Mouse (Mus musculus): ENCODE data around the gene Als2cl. TPM values are rescaled to one million over a fixed set of nuclear protein-coding genes. Genes with fewer than 3 reads are reported as not detected.

The Als2cl gene
- polyA plus RNA-seq, 1 experiment from 2014 or later: 1.2 TPM

DNA sequence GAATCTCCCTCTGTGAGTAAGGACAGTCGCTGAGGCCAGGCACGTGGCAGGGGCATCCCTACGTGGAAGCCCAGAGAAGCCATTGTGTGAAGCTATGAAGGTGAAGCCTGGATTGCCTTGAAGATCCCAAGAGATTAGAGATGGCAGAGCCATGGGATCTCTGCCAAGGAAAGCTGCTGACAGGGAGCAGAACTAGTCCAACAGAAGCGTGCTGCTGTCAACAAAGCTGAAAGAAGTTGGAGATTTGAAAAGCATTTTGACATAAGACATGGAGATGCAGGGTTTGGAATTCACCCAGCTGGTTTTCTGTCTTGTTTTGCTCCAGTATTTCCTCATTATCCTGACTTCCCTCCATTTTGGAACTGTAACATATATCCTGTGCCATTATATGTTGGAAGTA is 22.6 kb downstream of the Als2cl start:
- H3K9ac ChIP-seq: no peak overlapping the region
- no peaks in the 10 kb centered on the region for H3K27me3 ChIP-seq
- H3K9me3 ChIP-seq: peaks cover 8% of the 10 kb centered on the region; the same call in 1 of the 2 replicates
- H3K4me3 ChIP-seq: no peak overlapping the region
- WGBS: 95% methylated on average over 4 of the region's 4 CpGs
- no peaks in the 10 kb centered on the region for H3K36me3 ChIP-seq
- no peak for ATAC-seq (ENCODE audit: low read depth)
- H3K4me2 ChIP-seq: no peak overlapping the region
- H3K27ac ChIP-seq (replicated peaks): no peak overlapping the region
- no peaks in the 10 kb centered on the region for H3K4me1 ChIP-seq (replicated peaks)

DNA sequence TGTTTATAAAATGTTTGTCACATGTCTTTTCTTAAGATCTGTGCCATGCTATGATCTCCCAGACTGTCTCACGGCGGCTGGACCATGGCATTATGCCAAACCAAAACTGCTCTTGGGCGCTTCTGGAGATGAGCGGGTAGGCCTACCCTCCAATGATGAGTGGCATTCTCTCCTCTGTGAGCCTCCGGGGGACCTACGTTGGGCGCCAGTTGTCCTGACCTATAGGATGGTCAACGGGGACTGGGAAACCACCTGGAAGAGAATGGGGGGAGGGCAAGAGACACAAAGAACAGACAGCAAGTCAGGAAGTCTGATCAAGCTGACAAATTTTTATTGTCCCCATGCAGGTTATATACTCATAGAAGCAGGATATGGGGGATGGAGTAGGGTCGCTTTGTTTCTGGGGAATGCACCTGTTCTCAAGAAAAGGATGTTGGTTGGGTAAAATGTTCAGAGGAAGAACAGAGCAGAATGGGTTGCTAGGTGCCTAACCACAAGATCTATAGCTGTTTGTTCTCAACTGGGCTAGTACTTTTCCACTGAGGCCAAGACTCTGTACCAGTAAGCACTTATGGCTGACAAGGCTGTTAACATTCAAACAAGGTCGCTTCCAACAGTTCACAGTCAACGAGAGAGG is 27.6 kb downstream of the Als2cl start:
- WGBS: 94% methylated on average over 11 of the region's 11 CpGs
- Histone ChIP-seq H3K4me2 (no peak overlapping the region), H3K36me3 (no peaks in the 10 kb centered on the region), H3K9ac (no peak overlapping the region), H3K4me1 (replicated peaks) (no peaks in the 10 kb centered on the region), H3K27me3 (no peaks in the 10 kb centered on the region), H3K4me3 (no peak overlapping the region), H3K9me3 (peaks cover 8% of the 10 kb centered on the region; the same call in 1 of the 2 replicates), H3K27ac (replicated peaks) (no peak overlapping the region)
- ATAC-seq (ENCODE audit: low read depth): no peak

DNA sequence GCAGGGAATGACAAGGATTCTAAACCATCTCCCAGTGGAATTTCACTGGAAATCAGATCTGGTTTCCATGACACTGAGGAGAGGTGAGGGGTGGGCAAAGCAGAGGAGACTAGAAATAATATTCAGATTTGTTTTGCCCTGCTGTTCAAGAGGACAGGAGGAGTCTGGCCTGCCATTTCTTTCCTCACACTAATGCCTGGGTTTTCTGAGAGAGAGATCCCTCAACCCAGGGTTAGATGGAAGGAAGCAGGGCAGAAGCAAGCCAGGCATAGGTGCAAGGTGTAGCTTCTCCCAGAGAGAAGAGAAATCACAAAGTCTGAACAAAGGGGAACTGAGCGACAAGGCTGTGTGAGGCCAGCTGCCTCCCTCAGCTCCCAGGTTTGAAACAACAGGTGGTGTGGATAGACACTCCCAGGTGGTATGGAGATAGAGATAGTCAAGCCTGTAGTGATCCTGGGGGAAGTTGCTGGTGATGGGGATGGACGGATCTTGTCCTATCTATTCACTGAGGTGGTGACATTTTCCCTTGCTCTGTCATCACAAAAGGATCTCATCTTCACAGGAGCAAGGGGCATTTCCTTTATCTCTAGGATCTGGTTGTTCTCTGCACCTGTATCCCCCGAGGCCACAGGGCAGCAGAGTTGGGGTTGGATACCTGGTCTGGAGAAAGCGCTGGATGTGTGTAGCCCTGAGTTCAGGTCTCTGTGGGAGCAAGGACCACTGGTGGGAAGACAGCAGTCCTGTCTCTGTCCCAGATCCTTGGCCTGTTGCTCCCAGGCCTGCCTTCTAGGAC is 28.4 kb downstream of the Als2cl start:
- Histone ChIP-seq H3K36me3 (no peaks in the 10 kb centered on the region), H3K27ac (replicated peaks) (no peak overlapping the region), H3K4me3 (no peak overlapping the region), H3K4me1 (replicated peaks) (no peaks in the 10 kb centered on the region), H3K27me3 (no peaks in the 10 kb centered on the region), H3K9me3 (peaks cover 8% of the 10 kb centered on the region; the same call in 1 of the 2 replicates), H3K9ac (no peak overlapping the region), H3K4me2 (no peak overlapping the region)
- no peak for ATAC-seq (ENCODE audit: low read depth)
- WGBS: 86% methylated on average over 4 of the region's 4 CpGs

DNA sequence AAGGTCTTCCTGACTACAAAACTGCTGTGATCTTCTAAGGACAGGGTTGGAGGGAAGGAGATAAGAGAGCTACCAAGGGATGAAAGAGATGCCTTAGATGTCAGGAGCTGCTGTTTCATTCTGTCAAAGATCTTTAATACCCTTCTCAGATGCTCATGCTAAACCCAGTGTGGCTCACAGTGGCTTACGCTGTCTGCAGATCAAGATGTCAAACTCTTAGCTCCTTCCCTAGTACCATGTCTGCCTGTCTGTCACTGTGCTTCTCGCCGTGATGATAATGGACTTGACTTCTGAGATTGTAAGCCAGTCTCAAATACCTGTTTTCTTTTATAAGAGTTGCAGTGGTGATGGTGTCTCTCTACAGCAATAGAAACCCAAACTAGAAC is 29.0 kb downstream of the Als2cl start:
- no peaks in the 10 kb centered on the region for H3K27me3 ChIP-seq
- H3K4me3 ChIP-seq: no peak overlapping the region
- H3K9me3 ChIP-seq: peaks cover 8% of the 10 kb centered on the region; the same call in 1 of the 2 replicates
- no peak overlapping the region for H3K9ac ChIP-seq
- ATAC-seq (ENCODE audit: low read depth): no peak
- no peaks in the 10 kb centered on the region for H3K36me3 ChIP-seq
- H3K4me2 ChIP-seq: no peak overlapping the region
- 89% methylated on average over 3 of the region's 3 CpGs for WGBS
- H3K4me1 ChIP-seq (replicated peaks): no peaks in the 10 kb centered on the region
- H3K27ac ChIP-seq (replicated peaks): no peak overlapping the region

DNA sequence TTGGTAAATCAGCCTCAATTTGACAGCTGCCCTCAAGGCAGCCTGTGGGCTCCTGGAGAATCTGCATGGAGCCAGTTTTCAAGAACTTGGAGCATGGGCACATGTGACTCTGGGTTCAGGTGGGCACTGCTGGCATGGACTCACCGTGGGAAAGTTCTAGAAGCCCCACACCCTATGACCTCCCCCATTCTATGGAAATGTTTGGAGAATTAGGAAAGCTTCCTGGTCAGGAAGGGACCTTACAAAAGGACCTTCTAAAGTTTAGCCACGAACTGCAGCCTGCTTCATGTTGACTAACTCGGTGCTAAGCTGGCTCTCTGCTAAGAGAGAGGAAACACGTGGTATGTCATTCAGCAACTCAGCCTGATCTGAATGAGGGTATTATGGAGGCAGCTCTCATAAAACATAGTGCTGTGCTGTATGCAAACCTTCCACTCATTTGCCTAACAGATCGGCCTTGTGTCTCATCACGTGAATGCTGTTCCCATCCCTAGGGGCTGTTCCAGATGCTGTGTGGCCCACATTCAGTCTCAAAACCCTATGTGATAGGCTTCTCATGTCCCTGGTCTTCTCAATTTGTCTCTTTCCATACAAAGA is 29.8 kb downstream of the Als2cl start:
- no peak overlapping the region for H3K27ac ChIP-seq (replicated peaks)
- no peaks in the 10 kb centered on the region for H3K27me3 ChIP-seq
- peaks cover 8% of the 10 kb centered on the region; the same call in 1 of the 2 replicates for H3K9me3 ChIP-seq
- no peak overlapping the region for H3K9ac ChIP-seq
- no peaks in the 10 kb centered on the region for H3K36me3 ChIP-seq
- H3K4me3 ChIP-seq: no peak overlapping the region
- no peak overlapping the region for H3K4me2 ChIP-seq
- 74% methylated on average over 6 of the region's 6 CpGs for WGBS
- no peak for ATAC-seq (ENCODE audit: low read depth)
- no peaks in the 10 kb centered on the region for H3K4me1 ChIP-seq (replicated peaks)

DNA sequence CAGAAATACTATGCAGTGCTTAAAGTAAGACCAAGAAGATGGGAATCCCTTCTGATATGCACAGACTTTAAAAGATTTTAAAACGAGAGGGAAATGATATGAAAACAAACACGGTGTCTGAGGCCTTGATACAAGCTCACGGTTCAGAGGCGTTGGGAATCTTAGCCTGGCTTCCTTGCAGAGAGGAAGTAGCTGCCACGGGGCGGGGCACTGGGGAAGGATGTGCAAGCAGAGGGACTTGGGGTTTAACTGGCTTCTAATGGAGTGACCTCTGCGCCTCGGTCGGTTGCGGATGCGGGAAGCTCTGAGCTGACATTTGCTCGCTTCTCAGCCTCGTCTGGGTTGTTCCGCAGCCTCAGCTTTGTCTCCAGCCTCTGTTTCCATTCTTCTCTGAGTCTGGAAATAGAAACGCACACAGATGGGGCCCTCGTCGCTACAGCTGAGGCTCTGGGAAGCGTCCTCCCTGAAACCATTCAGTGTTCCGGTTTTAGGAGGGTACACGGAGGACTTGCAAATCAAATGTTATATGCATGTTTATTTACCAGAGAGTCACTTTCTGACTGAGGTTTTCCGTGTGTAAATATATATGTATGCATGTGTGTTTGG is 35.1 kb downstream of the Als2cl start:
- H3K27ac ChIP-seq (replicated peaks): no peak overlapping the region
- 53% methylated on average over 21 of the region's 21 CpGs for WGBS
- no peak overlapping the region for H3K4me2 ChIP-seq
- H3K9ac ChIP-seq: no peak overlapping the region
- H3K9me3 ChIP-seq: no peaks in the 10 kb centered on the region
- no peak for ATAC-seq (ENCODE audit: low read depth)
- no peaks in the 10 kb centered on the region for H3K27me3 ChIP-seq
- no peaks in the 10 kb centered on the region for H3K36me3 ChIP-seq
- no peak overlapping the region for H3K4me3 ChIP-seq
- 0 out of 2 replicates have a peak, but pooled peaks cover 4% of the 10 kb centered on the region for H3K4me1 ChIP-seq (replicated peaks)

DNA sequence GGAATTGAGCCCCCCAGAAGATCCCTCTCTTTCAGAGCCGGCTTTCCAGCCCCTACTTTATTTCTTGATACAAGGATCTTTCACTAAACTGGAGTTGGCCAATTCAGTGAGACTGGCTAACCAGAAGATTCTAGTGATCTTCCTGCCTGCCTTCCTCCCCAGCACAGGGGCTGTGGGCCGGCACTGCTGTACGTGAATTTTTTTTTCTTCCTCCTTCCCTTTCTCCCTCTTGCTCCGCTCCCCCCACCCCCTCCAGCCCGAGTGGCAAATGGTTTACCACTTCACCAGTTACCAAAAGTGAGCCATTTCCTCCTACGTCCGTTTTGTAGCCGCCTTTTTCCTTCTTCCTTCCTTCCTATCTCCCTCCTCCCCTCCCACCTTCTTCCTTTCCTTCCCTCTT is 35.8 kb downstream of the Als2cl start:
- no peak overlapping the region for H3K4me2 ChIP-seq
- no peak overlapping the region for H3K4me3 ChIP-seq
- 67% methylated on average over 8 of the region's 8 CpGs for WGBS
- no peak overlapping the region for H3K9ac ChIP-seq
- H3K9me3 ChIP-seq: no peaks in the 10 kb centered on the region
- ATAC-seq (ENCODE audit: low read depth): no peak
- no peaks in the 10 kb centered on the region for H3K36me3 ChIP-seq
- no peak overlapping the region for H3K27ac ChIP-seq (replicated peaks)
- 0 out of 2 replicates have a peak, but pooled peaks cover 4% of the 10 kb centered on the region for H3K4me1 ChIP-seq (replicated peaks)
- no peaks in the 10 kb centered on the region for H3K27me3 ChIP-seq

DNA sequence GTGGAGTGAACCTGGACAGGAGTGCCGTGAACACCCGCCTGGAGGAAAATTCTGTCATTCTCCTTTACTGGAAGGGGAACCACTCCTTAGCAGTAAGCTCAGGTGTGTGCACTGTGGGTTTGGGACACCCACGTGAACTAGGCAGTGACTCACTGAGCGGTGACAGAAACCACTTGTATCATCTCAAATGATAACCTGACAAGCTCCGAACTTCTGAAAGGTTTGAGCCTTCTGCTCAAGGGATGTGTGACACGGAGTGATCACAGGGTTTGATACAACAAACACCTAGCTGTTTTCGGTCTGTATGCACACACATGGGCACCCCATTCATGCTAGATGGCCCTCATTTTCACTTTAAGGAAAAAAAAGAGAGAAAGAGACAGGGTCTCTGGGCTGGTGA is 37.1 kb downstream of the Als2cl start, which contains the start of gene Fam240a:
Gene Fam240a, minus strand, starts transcription at position 76 of the 400 bp plus-strand sequence.
- Histone ChIP-seq H3K27ac (replicated peaks) (no peak within 1 kb of the TSS), H3K4me3 (no peak within 1 kb of the TSS), H3K4me1 (replicated peaks) (peaks cover 10% of the 10 kb centered on the region; the same call in 1 of the 2 replicates), H3K4me2 (no peak within 1 kb of the TSS), H3K36me3 (no peaks in the 10 kb centered on the region), H3K9me3 (no peaks in the 10 kb centered on the region), H3K9ac (no peak within 1 kb of the TSS), H3K27me3 (no peaks in the 10 kb centered on the region)
- no peak for ATAC-seq (ENCODE audit: low read depth)
- WGBS: 94% methylated on average over 7 of the region's 7 CpGs

DNA sequence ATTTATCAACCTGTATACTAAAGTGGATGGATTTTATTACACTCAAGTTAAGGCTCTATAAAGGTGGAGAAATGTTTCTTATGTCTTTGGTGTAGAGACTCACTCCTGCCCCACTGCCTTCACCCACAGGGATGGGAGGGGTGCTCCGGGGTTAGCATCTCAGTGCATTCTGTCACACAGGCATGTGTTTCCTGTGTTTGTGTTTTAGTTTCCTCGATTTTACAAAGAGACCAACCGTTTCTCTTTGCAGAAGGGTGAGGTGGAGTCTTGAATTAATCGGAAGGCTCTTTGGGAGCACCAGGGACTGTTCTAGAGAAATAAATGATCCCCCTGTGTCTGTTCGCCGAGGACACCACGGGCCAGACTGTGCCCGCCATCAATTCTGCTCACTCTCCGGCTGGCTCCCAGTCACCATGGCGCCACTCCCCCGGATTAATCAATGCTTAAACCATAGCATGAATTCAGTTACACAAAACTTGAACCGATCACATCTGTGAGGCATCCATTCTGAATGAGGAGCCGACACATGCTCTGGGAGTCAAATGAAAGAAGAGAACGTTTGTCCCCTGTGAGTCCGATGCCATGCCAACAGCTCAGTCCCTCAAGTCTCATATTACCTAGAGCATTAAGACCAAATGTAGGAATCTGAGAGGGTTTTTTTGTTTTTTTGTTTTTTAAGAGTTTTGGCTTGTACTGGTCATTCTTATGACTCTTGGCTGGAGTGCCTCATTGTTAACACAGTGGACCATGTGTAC is 41.2 kb downstream of the Als2cl start:
- Histone ChIP-seq H3K4me2 (0 out of 2 replicates have a peak overlapping the region, but pooled peaks have one; percentile 14), H3K36me3 (no peaks in the 10 kb centered on the region), H3K9ac (no peak overlapping the region), H3K4me1 (replicated peaks) (peaks cover 7% of the 10 kb centered on the region; the same call in 1 of the 2 replicates), H3K9me3 (no peaks in the 10 kb centered on the region), H3K27ac (replicated peaks) (no peak overlapping the region), H3K27me3 (no peaks in the 10 kb centered on the region), H3K4me3 (no peak overlapping the region)
- 45% methylated on average over 15 of the region's 15 CpGs for WGBS
- ATAC-seq (ENCODE audit: low read depth): no peak; the same call in 1 of the 2 replicates

DNA sequence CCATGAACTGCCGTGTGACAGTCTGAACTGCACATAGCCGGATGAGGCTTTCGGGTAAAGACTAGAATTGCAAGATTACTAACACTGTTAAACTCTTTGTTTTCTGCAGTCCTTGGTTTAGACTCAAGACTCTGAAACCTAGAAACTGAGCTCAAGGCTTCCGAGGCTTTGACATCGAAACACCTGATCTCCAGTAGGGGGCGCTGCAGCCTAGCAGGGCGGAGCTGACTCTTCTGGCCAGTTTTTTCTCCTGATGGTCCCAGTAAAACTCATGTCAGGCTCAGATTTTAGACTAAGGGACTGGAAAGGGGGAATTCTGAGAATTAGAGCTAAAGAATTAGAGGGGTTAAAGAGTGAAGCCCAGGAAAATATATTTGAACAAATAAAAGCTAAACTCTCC is 43.1 kb downstream of the Als2cl start:
- Histone ChIP-seq H3K4me1 (replicated peaks) (peaks cover 7% of the 10 kb centered on the region; the same call in 1 of the 2 replicates), H3K27ac (replicated peaks) (no peak overlapping the region), H3K4me2 (no peak overlapping the region), H3K9me3 (no peaks in the 10 kb centered on the region), H3K36me3 (no peaks in the 10 kb centered on the region), H3K4me3 (no peak overlapping the region), H3K9ac (no peak overlapping the region), H3K27me3 (no peaks in the 10 kb centered on the region)
- WGBS: 18% methylated on average over 7 of the region's 7 CpGs
- no peak for ATAC-seq (ENCODE audit: low read depth)

DNA sequence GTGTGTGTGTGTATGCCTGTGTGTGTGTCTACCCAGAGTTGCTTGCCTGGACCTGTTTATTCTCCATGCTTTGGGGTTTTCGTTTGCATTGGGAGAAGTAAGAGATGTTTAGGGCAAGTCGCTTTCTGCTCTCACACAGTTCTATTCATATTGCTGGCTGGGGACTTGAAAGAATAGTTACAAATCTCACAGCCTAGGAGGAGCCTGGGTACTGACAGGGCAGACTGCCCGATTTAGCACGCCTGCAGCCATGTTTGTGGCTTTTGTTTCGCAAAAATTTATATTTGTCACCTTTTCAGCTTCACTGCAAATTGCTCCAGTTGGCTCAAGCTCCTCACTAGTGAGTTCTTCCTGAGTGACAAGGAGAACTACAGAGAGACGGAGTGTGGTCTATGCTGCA is 51.9 kb downstream of the Als2cl start:
- Histone ChIP-seq H3K27me3 (no peaks in the 10 kb centered on the region), H3K4me3 (no peak overlapping the region), H3K9me3 (no peaks in the 10 kb centered on the region), H3K27ac (replicated peaks) (peak overlapping the region; percentile 33; the same call in 1 of the 2 replicates), H3K4me1 (replicated peaks) (peaks cover 23% of the 10 kb centered on the region), H3K9ac (no peak overlapping the region), H3K4me2 (no peak overlapping the region), H3K36me3 (no peaks in the 10 kb centered on the region)
- 35% methylated on average over 6 of the region's 6 CpGs for WGBS
- ATAC-seq (ENCODE audit: low read depth): peak; percentile 54; the same call in 1 of the 2 replicates

Data from neural tube, embryonic 13.5 days (tissue).